Mouse (Mus musculus): Measurements from ENCODE around the gene Apbb1ip.

- TF ChIP-seq CTCF (IDR thresholded peaks at IDR 0.05) (no peak), EP300 (IDR thresholded peaks at IDR 0.05) (no peak)
Measured at GRCm38 (mm10) chr2:22857501-22857900, 83.6 kb downstream of the Apbb1ip start.

Measured in lung, postnatal 0 days (tissue).